Mouse (Mus musculus): ENCODE data around the gene Aplp1.
A peak's percentile ranks its signal among the peaks of the same experiment; 100 is the strongest.

Gene Aplp1

GRCm38 (mm10) chr7:30444154-30444970, 973 bp downstream of the Aplp1 start:
- no peak for DNase-seq

GRCm38 (mm10) chr7:30443696-30444095, 1.6 kb downstream of the Aplp1 start:
- DNase-seq, result no peak

DNA sequence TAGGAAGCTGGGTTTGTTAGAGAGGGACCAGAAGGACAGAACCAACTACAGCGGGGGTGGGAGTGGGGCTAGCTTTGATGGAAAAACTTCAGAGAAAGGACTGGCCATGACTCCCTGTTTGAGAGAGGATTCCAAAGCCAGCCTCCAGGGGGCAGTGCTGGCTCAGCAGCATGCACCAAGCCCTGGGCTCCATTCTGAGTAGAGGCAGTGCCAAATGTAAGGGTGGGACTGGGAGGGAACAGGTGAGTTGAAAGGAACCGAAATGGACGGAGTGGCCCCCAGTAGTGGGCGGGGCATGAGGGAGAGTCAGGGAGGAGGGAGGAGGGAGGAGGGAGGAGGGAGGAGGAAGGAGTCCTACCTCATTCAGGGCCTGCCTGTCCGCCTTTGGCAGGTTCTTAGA, 4.6 kb downstream of the Aplp1 start:
- DNase-seq, result peak; percentile 59

- DNase-seq, result no peak
Observed at GRCm38 (mm10) chr7:30439734-30440133, 5.6 kb downstream of the Aplp1 start.

GRCm38 (mm10) chr7:30436879-30437278, 8.5 kb downstream of the Aplp1 start:
- no peak for DNase-seq

- DNase-seq, result no peak
Observed at GRCm38 (mm10) chr7:30435156-30435555, 10.2 kb downstream of the Aplp1 start.

GRCm38 (mm10) chr7:30434701-30435100, 10.6 kb downstream of the Aplp1 start:
- no peak for DNase-seq

GRCm38 (mm10) chr7:30434238-30434637, 11.1 kb downstream of the Aplp1 start:
- DNase-seq, result peak; percentile 51

GRCm38 (mm10) chr7:30431793-30432192, 13.5 kb downstream of the Aplp1 start:
- peak; percentile 80 for DNase-seq

DNA sequence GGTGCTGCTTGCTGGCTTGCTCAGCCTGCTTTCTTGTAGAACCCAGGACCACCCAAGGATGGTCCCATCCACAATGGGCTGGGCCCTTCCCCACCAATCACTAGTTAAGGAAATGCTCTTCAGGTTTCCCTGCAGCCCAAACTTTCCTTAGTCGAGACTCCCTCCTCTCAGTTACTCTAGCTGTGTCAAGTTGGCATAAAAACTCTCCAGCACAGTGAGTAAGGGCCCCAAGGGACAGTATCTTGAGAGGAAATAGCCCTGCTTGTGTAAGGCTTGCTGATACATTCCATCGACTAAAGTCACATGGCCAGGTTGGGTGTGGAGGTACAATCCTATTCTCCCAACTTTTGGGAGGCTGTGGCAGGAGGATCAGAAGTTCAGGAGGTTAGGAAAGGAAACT, 15.1 kb downstream of the Aplp1 start:
- no peak for DNase-seq

DNA sequence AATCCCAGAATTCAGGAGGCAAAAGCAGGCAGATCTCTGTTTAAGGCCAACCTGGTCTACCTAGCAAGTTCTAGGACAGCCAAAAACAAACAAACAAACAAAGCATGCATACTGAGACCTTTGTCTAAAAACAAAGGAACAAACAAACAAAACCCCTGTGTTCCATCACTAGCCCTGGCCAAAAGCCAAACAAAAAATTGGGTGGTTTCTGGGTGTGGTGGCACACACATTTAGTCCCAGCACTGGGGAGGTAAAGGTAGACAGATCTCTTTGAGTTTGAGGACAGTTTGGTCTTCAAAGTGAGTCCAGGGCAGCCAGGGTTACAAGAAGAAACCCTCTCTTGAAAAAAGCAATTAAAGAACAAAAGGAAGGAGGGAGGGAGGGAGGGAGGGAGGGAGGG, 16.0 kb downstream of the Aplp1 start:
- DNase-seq, result no peak

GRCm38 (mm10) chr7:30423071-30423641, 22.2 kb downstream of the Aplp1 start:
- peak; percentile 75 for DNase-seq

DNA sequence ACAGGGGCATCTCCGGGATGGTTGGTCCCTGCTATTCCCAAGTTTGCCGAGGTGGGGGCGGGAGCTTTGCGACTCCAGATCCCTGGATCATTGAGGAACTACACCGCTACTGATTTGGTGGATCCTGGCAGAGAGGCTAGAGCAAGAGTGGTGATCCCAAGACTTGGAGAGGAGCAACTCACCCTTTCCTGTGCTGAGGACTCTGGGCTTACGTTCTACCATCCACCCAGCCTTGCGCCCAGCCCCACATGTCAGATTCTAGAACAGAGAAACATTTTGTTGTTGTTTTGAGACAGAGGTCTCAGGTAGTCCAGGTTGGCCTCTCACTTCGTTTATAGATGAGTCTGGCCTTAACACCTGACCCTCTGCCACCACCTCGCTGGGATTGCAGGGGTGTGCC, 22.8 kb downstream of the Aplp1 start:
- no peak for DNase-seq

GRCm38 (mm10) chr7:30421890-30422435, 23.4 kb downstream of the Aplp1 start:
- DNase-seq, result peak; percentile 97

GRCm38 (mm10) chr7:30421175-30421889, 24.0 kb downstream of the Aplp1 start, which contains the start of gene Nfkbid:
Nfkbid (plus strand) TSS chr7:30421732.
- peak; percentile 95 for DNase-seq

GRCm38 (mm10) chr7:30420673-30421072, 24.7 kb downstream of the Aplp1 start:
- DNase-seq, result no peak

DNA sequence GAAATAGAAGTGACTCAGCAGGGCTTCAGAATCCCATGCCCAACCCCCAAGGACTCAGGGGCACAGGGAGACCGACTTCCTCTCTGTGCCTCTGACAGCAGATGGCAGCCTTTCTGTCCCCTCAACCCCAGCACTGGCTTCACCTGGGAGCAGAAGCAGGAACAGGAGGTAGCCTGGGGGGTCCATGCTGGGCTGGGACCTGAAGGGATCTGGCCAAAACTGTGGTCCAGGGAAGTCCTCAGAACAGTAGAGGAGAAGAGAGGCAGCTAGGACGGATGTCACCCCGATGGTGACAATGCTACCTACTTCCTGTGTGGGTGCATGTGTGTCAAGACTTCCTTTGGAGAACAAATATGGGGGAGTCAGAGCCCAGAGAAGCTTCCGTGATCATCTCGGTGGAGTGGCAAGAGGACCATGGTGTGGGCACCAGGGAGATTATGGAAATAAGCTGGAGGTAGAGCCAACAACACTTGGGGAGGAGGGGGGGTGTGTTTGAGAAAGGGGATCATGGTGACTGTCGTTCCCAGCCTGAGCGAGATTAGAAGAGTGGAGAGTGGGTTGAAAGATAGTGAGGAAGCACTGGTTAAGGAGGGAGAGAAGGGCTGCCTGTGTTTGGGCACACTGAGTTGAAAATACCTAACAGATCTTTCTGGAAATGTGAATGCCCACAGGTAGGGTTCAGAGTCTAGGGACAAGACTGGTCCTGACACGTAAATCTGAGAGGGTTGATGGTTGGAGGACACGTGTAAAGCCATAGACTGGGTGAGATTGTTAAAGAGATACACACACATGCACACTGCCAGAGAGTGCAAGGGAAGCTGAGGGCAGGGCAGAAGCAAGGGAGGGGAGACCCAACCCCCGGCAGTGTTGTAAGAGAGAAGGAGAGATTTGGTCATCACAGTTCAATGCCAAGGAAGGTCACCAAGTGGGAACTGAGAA, 25.5 kb downstream of the Aplp1 start, which contains the start of gene Hcst:
Gene Hcst (minus strand): TSS at position 294 of the 939 bp plus-strand sequence.
- peak; percentile 72 for DNase-seq

- DNase-seq, result peak; percentile 64
Observed at GRCm38 (mm10) chr7:30417856-30418255, 27.5 kb downstream of the Aplp1 start.

DNA sequence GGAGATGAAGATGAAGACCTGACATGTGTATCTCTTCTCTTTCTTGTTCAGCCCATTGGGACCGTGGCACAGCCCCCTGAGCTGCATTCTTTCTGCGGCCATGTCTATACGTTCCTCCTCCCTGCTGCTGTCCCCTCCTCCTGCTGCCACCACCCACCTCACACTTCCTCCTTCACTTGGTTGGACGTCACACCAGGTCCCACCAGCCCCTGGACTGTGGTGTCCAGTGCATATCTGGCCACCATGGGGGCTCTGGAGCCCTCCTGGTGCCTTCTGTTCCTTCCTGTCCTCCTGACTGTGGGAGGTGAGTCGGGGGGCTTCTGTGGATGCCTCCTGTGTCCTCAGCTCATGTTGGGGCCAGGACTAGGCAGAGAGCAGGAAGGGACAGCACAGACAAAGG, 31.7 kb downstream of the Aplp1 start, which contains the start of gene Tyrobp:
Gene Tyrobp (plus strand): TSS at position 165 of the 400 bp plus-strand sequence.
- DNase-seq, result no peak

GRCm38 (mm10) chr7:30412735-30413147, 32.6 kb downstream of the Aplp1 start:
- peak; percentile 61 for DNase-seq

GRCm38 (mm10) chr7:30411023-30411422, 34.3 kb downstream of the Aplp1 start:
- no peak for DNase-seq

- peak; percentile 54 for DNase-seq
Observed at GRCm38 (mm10) chr7:30409789-30410188, 35.5 kb downstream of the Aplp1 start.
